25 mouse cellular contexts compared by ENCODE assay signal in the genomic region with DNA sequence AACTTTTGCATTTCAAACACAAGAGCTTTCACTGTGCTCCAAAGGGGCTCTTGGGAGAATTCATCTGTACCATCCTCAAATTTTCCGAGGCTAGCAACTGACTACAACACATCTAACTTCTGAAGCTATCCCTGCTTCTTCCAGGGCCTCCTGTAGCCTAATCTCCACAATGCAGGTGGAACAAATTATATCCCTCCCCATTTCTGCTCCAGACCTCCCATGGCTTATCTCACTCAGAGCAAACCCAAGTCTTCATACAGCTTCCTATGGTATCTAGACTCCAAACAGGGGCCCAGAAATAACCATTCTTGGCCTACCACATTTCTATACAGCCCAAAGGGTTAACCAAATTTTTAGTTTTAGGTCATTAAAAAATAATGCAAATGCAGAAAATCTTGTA. TPM values are rescaled to one million over a fixed set of nuclear protein-coding genes. Genes with fewer than 3 reads are reported as not detected.
DNase-seq lines count a peak whose midpoint lies in the region; ATAC-seq lines count a peak whose summit lies in the region.
"Had no signal": no experiment of that assay in that cellular context is flagged by ENCODE, and none has a peak within 500 bp of the region (broad histone marks: within the 10 kb centered on the region; RNA-seq: fewer than 3 reads in every experiment).

No protein-coding gene starts in this region.

- peak overlapping the region; percentile 94 for H3K9ac ChIP-seq in liver, embryonic 13.5 days
- H3K9ac ChIP-seq: embryonic facial prominence, embryonic 13.5 days; forebrain, postnatal 0 days; midbrain, embryonic 15.5 days; neural tube, embryonic 15.5 days had no signal

- H3K9me3 ChIP-seq in liver, embryonic 13.5 days (replicated peaks), result no peaks in the 10 kb centered on the region
- H3K9me3 ChIP-seq: embryonic facial prominence, embryonic 13.5 days; forebrain, embryonic 10.5 days; megakaryocyte, embryonic 14.5 days; midbrain, embryonic 15.5 days; neural tube, embryonic 15.5 days had no signal

- H3K27me3 ChIP-seq in liver, embryonic 13.5 days, result no peaks in the 10 kb centered on the region
- H3K27me3 ChIP-seq: embryonic facial prominence, embryonic 13.5 days; midbrain, embryonic 15.5 days; neural tube, embryonic 15.5 days had no signal

- DNase-seq in spleen, postnatal 10 days (ENCODE audit: low spot score in 2 of 2), result peak; percentile 35 to 43
- no peak for DNase-seq in spleen, adult 18-20 months
- DNase-seq in c-Kit-positive CD71-positive TER-119-positive erythroid progenitor cells, embryonic 14.5 days (ENCODE audit: low spot score), result peak; percentile 85
- peak; percentile 72 for DNase-seq in liver, embryonic 13.5 days
- peak; percentile 31 to 65 for DNase-seq in spleen, postnatal 36 days (ENCODE audit: low spot score in 2 of 2)
- DNase-seq in natural killer cell, adult 2 months (ENCODE audit: low spot score in 2 of 2), result no peak
- no peak for DNase-seq in urinary bladder, postnatal 36 days (ENCODE audit: low spot score in 2 of 2)
- DNase-seq: adrenal gland, postnatal 36 days; B cell, adult 2 months; cerebellum, postnatal 10 days; forebrain, postnatal 0 days; kidney, adult 8-10 months; kidney, postnatal 25 days; left cerebral cortex, postnatal 4 days; lung, postnatal 14 days; right cerebral cortex, postnatal 25 days; thymus, adult 2 months had no signal

- H3K36me3 ChIP-seq in liver, embryonic 13.5 days, result peaks cover 22% of the 10 kb centered on the region

- peak overlapping the region; percentile 87 for H3K4me3 ChIP-seq in liver, embryonic 13.5 days (replicated peaks)
- H3K4me3 ChIP-seq: embryonic facial prominence, embryonic 13.5 days; forebrain, embryonic 10.5 days; midbrain, embryonic 15.5 days; myocyte; neural tube, embryonic 15.5 days had no signal

- peak overlapping the region; percentile 98 for H3K27ac ChIP-seq in liver, embryonic 13.5 days
- H3K27ac ChIP-seq: embryonic facial prominence, embryonic 13.5 days; forebrain, embryonic 10.5 days; hindbrain, postnatal 0 days; midbrain, embryonic 15.5 days; neural tube, embryonic 15.5 days had no signal

- peak overlapping the region; percentile 78 for H3K4me2 ChIP-seq in liver, embryonic 13.5 days
- H3K4me2 ChIP-seq: embryonic facial prominence, embryonic 13.5 days; midbrain, embryonic 15.5 days; neural tube, embryonic 15.5 days had no signal

- 24% methylated on average over 1 of the region's 1 CpGs for WGBS in liver, embryonic 13.5 days (ENCODE audit: insufficient replicate concordance)

- H3K4me1 ChIP-seq in liver, embryonic 13.5 days (replicated peaks), result peaks cover 71% of the 10 kb centered on the region

- ATAC-seq in liver, embryonic 13.5 days (ENCODE audit: low read depth), result peak; percentile 85
- ATAC-seq: forebrain, postnatal 0 days; hindbrain, postnatal 0 days; midbrain, embryonic 15.5 days had no signal

RNA-seq across cellular contexts. Expression of a gene that starts 2.7 kb away (rescaled TPM):
- 351 and 380 TPM in 2 replicates for polyA plus RNA-seq in liver, embryonic 13.5 days (2015; fragmentation: Nextera tagmentation; extraction: Ambion mirVana)

RNA-seq across cellular contexts. Expression of a gene that starts 2.8 kb away (rescaled TPM):
- 33.6 and 41.1 TPM in 2 replicates for polyA plus RNA-seq in liver, embryonic 13.5 days (2015; fragmentation: Nextera tagmentation; extraction: Ambion mirVana)

RNA-seq across cellular contexts. Expression of a gene that starts 24.5 kb away (rescaled TPM):
- polyA plus RNA-seq in liver, embryonic 13.5 days (2015; fragmentation: Nextera tagmentation; extraction: Ambion mirVana), result 0.09 TPM in 1 of 2 replicates, not detected in the other
- polyA plus RNA-seq: liver, adult 2 months; myocyte had no signal

Comparison
In these comparisons a context has a peak if more than half of its experiments do, and no peak if none do; other contexts are left out.
1. DNase-seq: peak in spleen, postnatal 10 days (2 of 2), c-Kit-positive CD71-positive TER-119-positive erythroid progenitor cells, embryonic 14.5 days (single experiment), liver, embryonic 13.5 days (single experiment) and spleen, postnatal 36 days (2 of 2); none in spleen, adult 18-20 months (0 of 2), natural killer cell, adult 2 months (0 of 2) and urinary bladder, postnatal 36 days (0 of 2).